Mouse (Mus musculus): ENCODE results near the gene Foxf2. TPM values are rescaled to one million over a fixed set of nuclear protein-coding genes. Genes with fewer than 3 reads are reported as not detected.

The Foxf2 gene
- not detected for polyA plus RNA-seq (2014; fragmentation: Illumina TruSeq; extraction: RNeasy Lipid Tissue Mini Kit (QIAGEN cat#74804); ENCODE audit: low read depth, low replicate concordance)

GRCm38 (mm10) chr13:31625333-31626101 is at the start of gene Foxf2:
TSS of gene Foxf2 (plus strand) at chr13:31625816.

Other genes with a start within 250 kb of the Foxf2 start
- gene Foxq1, start 69.7 kb upstream of the Foxf2 start, polyA plus RNA-seq (2014; fragmentation: Illumina TruSeq; extraction: RNeasy Lipid Tissue Mini Kit (QIAGEN cat#74804); ENCODE audit: low read depth, low replicate concordance), result 20.0 TPM
- 0.16 TPM for gene A530084C06Rik, start 66.5 kb upstream of the Foxf2 start, polyA plus RNA-seq (2014; fragmentation: Illumina TruSeq; extraction: RNeasy Lipid Tissue Mini Kit (QIAGEN cat#74804); ENCODE audit: low read depth, low replicate concordance)
- 11.3 TPM for gene Foxc1, start 180.8 kb downstream of the Foxf2 start, polyA plus RNA-seq (2014; fragmentation: Illumina TruSeq; extraction: RNeasy Lipid Tissue Mini Kit (QIAGEN cat#74804); ENCODE audit: low read depth, low replicate concordance)

Measured in kidney, adult 10 weeks (tissue).